Mouse (Mus musculus): ENCODE results near the gene Ptpn7. TPM values are rescaled to one million over a fixed set of nuclear protein-coding genes. Genes with fewer than 3 reads are reported as not detected.

Gene Ptpn7
- total and polyA plus RNA-seq, 3 experiments: 1.6 to 2.7 (median 1.8) TPM

- DNase-seq: no peak
Observed at GRCm38 (mm10) chr1:135159074-135159473, 26.6 kb downstream of the Ptpn7 start.

- DNase-seq: no peak
Observed at GRCm38 (mm10) chr1:135159556-135160123, 27.1 kb downstream of the Ptpn7 start.

GRCm38 (mm10) chr1:135160411-135161050 is 28.0 kb downstream of the Ptpn7 start:
- no peak for DNase-seq

GRCm38 (mm10) chr1:135162720-135163119 is 30.2 kb downstream of the Ptpn7 start:
- DNase-seq: no peak

- no peak for DNase-seq
Observed at GRCm38 (mm10) chr1:135167435-135167834, 34.9 kb downstream of the Ptpn7 start, which contains the start of gene Gpr37l1. Gpr37l1 (minus strand) TSS chr1:135167681.

GRCm38 (mm10) chr1:135168453-135169200 is 36.1 kb downstream of the Ptpn7 start:
- no peak for DNase-seq

GRCm38 (mm10) chr1:135169556-135170224 is 37.2 kb downstream of the Ptpn7 start:
- peak; percentile 77 for DNase-seq

- DNase-seq: peak; percentile 75
Observed at GRCm38 (mm10) chr1:135170299-135170698, 37.8 kb downstream of the Ptpn7 start.

- no peak for DNase-seq
Observed at GRCm38 (mm10) chr1:135171202-135171601, 38.7 kb downstream of the Ptpn7 start.

GRCm38 (mm10) chr1:135171984-135172383 is 39.5 kb downstream of the Ptpn7 start:
- peak; percentile 77 for DNase-seq

- no peak for DNase-seq
Observed at GRCm38 (mm10) chr1:135173311-135173710, 40.8 kb downstream of the Ptpn7 start.

- no peak for DNase-seq
Observed at GRCm38 (mm10) chr1:135175176-135175575, 42.7 kb downstream of the Ptpn7 start.

- no peak for DNase-seq
Observed at GRCm38 (mm10) chr1:135177724-135178123, 45.2 kb downstream of the Ptpn7 start.

GRCm38 (mm10) chr1:135178863-135179262 is 46.4 kb downstream of the Ptpn7 start:
- DNase-seq: no peak

GRCm38 (mm10) chr1:135180830-135181229 is 48.3 kb downstream of the Ptpn7 start:
- no peak for DNase-seq

- no peak for DNase-seq
Observed at GRCm38 (mm10) chr1:135181275-135181674, 48.8 kb downstream of the Ptpn7 start.

GRCm38 (mm10) chr1:135181880-135182623 is 49.6 kb downstream of the Ptpn7 start:
- DNase-seq: peak; percentile 63

- DNase-seq: no peak
Observed at GRCm38 (mm10) chr1:135182975-135183374, 50.5 kb downstream of the Ptpn7 start.

GRCm38 (mm10) chr1:135183448-135183847 is 50.9 kb downstream of the Ptpn7 start:
- peak; percentile 77 for DNase-seq

GRCm38 (mm10) chr1:135183941-135184570 is 51.6 kb downstream of the Ptpn7 start:
- no peak for DNase-seq

- DNase-seq: no peak
Observed at GRCm38 (mm10) chr1:135185936-135186335, 53.4 kb downstream of the Ptpn7 start.
